Mouse (Mus musculus) gastrocnemius, postnatal 14 days (tissue): ENCODE results near the gene Map4k5. TPM values are rescaled to one million over a fixed set of nuclear protein-coding genes. Genes with fewer than 3 reads are reported as not detected.
A peak's percentile ranks its signal among the peaks of the same experiment; 100 is the strongest.

Experiments used
- DNase-seq: peaks from one replicate; pipeline ENCODE4 v3.0.0; 2021; ENCODE audit warnings: mixed read lengths
- intact Hi-C: fragments of 180-260 bp; cut with DNase I; formaldehyde crosslinking; loops from one replicate; pipeline ENCODE4 v1.15.1; 2025; ENCODE audit warnings: low total_unique reads
- total RNA-seq, 2 experiments: library from RNA; stranded (reverse); gene quantifications; 2 replicates each; pipeline ENCODE4 v1.2.3; 2021

Map4k5 gene
- total RNA-seq, 2 experiments from 2014 or later: 20.3 to 21.3 TPM

DNA sequence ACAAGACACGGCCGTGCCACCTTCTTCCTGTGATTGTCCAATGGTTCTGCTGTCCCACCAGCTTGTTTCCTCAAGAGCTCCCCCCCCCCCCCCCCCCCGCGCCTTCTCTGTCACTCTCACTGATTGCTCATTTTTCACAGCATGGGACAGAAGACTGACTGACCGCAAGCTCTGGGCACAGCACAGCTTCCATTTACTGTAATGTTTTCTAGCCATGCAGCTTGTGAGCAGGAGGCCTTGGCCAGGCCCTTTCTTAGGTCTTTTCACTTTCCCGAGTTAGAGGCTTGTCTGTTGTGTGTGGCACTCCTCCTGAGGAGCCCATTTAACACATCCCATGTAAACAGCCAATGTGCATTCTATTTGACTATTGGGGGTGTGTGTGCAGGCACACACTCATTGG, 89.8 kb downstream of the Map4k5 start:
- no peak for DNase-seq
- intact Hi-C loops: no loop called here

DNA sequence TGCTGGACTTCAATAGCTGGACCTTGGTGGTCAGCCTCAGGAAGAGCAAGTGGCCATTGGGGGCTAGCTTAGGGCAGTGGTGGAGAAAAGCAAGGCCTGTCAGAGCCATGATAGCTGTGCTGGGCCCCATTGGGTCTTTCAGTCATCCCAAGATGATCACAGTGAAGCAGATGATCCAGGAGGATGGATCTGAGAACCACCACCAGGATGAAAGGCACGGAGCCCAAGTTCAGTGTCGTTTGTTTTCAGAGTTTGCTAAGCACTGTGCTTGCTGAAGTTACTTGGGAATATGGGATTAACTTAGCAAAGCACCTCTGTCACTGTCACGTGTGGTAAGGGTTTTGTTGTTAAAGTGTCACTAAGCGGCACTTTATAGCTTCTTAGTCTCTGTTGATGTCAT, 92.4 kb downstream of the Map4k5 start:
- no peak for DNase-seq
- intact Hi-C loops: no loop called here

DNA sequence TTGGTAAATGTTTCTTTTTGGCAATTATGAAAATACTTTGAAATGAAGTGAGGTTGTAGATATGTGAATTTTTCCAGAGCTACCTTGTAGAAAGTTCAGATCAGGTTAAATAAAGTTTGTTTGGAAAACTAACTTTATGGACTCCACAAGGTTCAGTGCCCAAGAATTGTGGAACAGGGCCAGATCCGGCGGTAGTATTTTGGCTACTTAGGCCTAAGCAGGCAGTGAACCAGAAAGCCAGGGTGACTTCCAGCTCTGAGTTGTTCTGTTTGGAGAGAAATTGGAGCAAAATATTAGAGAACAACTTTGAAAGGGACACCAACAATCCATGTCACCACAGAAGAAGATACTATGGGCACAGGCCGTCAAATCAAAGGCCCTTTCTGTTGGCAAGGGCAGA, 96.7 kb downstream of the Map4k5 start:
- intact Hi-C loops: no loop called here

DNA sequence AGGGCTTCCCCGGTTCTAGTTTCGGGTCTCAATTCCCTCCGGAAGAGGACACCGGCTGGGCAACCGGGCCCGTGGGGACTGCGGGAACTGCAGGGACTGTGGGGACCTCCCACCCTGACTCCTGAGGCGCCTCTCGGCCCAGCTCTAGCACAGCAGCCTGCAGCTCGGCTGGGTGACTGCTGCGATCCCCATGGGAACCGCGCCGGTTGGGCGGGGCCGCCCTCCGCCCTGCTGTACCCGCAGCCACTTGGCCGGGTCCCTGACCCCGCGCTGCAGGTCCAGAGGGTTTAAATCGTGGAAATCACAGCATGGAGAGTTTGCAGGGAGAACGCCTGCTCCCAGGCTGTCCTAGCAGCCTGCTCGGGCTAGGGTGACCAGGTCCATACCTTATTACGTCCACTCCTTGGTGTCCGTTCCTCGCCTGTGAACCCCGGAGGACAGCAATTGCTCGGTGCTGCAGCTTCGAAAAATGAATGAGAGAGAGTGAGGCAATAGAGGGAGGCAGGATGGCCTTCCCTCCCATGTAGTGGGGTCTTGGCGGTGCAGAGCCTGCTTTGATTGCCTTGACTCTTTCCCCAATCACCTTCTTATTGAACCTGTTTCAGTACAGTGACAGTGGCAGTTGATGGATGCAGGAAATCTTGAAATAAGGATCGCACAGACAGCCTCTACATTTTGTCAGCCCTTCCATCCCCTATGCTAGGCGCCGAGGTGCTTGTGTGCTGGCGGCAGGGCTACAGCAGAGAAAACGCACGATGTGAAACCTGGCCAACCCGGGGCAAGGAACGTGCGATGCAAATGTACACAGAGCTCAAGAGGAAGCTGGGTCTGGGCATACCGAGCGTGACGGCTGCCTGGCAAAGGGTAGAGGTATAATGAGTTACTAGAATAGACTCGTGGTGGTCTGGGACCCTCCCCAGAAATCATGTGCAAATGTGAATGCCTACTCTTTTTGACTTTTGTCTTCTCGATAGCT, 102.2 kb downstream of the Map4k5 start, which contains the start of gene Cdkl1:
Cdkl1 (minus strand) TSS at position 738 of the 976 bp plus-strand sequence.
- peak; percentile 47 for DNase-seq
- intact Hi-C loops: no loop called here

More for the DNA sequence above, 96.7 kb downstream of the Map4k5 start:
- no peak for DNase-seq

DNA sequence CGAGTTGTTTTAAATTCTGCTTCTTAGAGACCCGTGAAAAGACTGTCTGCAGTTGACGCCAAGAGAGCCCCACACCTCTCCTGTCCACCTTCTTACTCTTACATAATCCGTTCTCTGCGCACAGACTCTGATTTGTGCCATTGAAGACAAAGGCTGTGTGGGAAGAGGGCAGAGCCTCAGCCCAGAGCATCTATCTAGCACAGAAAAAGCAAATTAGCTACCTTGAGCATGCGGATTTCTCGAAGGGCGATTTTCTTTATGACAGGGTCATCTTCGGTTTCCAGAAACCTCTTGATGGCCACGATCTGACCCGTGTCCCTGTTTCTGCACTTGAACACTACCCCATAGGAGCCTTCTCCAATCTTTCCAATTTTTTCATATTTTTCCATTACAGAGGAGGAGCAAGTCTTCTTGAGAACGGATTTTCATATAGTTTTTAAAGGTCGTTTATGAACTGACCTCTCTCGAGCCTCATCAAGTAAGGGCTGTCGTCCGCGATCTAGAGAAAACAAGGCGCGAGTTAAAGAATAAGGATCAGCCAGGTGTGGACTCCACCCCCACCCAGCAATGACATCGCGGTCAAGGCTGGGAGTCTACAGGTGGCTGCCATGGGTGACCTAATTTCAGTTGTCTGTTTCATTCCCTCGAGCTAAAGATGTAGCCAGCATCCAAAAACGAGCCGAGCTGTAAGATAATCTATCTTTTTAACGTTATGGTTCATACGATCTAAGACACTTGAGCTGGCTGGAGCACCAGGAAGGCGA, 103.1 kb downstream of the Map4k5 start:
- intact Hi-C loops: no loop called here
- DNase-seq: no peak

DNA sequence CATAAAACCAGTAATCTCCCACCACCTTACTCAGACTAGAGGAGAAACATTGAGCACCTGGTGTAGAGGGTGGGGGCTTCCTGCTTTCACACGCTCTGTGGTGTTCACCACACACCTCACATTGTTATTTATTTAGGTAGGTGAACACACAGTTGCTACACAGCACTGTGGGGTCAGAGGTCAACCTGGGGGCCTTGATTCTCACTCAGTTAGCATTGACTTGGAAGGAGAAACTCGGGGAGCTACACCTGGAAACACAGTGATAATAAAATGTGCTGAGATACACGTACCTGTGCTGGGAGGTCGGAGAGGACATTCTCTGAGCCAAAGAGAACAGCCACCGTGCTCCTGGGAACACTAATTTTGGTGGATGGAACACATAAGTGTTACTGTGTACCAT, 104.6 kb downstream of the Map4k5 start:
- DNase-seq: no peak
- intact Hi-C loops: no loop called here

DNA sequence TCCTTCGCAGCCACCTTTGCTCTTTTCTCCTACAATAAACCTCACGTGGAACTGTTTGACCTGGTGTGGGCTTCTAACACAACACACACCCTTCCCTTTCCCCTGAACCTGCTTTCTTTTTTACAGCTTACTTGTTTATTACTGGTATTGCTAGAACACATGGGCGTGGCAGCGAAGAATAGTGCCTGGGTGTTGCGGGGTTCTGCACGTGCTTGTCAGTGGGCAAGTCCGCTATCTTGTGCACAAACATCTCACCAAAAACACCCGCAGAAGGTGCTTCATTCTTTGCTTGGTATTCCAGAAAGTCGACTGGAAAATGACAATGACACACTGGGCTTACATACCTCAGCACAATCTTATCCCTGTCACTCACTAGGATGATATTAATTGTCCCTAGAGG, 107.5 kb downstream of the Map4k5 start:
- DNase-seq: no peak
- intact Hi-C loops: no loop called here

DNA sequence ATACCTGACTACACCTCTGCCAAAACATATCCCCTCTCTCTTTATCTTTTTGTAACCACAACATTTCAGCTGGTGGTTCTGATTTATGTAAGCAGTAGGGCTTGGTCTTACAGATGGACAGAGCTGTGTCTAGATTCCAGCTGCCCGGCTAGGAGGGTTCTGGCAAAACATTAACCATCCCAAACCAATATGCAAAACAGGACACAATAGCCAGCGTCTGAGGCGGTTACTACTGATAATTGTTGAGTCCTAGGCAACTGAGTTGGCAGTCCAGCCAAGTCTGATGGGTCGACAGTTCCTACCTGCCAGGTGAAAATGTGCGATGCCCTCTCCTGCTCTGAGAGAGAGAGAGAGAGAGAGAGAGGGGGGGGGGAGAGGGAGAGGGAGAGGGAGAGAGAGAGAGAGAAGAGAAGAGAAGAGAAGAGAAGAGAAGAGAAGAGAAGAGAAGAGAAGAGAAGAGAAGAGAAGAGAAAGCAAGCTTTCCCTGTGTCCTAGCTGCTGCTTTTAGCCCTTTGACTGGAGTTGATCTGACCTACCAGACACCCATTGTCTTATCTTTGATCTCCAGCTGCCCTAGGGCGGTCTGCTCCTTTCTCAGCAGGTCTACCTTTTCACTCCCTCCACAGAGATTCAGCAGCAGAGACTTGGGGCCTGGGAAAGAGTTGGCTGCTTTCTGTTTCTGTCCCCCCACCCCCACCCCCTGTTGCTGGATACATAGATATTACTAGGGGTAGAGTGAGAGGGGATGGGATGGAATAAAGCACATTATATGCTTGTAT, 109.6 kb downstream of the Map4k5 start:
- DNase-seq: no peak
- intact Hi-C loops: no loop called here

DNA sequence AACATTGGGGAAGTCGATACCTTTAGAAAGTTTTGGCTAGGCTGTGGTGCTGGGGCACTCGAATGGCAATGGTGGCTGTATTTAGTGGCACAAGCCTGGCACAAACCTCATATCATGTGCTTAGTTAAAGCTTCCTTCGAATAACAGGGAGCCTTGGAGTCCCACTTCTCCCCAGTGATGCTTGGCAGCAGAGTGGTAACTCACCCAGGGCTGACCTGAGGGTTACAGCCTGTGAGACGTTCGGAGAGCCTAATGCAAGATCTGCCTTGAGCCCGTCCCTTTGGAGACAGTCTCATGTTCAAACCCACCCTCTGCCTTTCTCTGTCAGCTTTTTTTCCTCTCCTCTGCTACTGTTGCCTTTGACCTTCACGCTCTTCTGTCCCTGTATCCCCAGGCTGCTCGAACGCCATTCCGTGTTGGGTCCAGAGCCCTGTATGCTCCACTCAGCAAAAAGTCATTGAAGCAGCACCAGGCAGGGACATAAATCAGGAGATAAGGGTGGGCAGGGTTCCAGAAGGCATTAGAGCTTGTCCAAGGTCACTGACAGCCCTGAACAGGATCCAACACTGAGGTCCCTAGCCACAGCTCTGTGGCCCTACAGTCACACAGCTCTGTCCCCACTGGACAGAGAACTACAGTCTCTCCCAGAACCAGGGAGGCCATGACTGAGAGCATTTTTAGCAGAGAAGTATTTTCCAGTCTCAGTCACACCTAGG, 110.9 kb downstream of the Map4k5 start:
- DNase-seq: no peak
- intact Hi-C loops: no loop called here

DNA sequence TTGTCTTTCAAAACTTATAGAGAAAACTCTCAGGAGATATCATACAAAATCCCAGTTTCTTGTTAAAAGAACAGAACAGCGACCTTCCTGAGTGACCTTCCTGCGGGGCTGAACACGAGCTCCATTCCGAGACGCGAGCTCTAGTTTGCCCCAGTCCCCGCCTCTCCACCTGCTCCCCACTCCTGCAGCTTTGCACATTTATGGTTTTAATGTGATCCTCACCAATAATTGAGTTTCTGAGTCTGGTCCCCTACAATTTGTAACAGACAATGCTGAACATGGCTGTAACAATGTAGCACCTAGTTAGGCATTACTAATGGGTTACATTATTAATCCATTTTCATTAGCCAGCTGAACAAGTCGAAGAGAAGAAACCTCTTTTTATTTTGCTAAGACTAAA, 111.5 kb downstream of the Map4k5 start:
- no peak for DNase-seq
- intact Hi-C loops: no loop called here

DNA sequence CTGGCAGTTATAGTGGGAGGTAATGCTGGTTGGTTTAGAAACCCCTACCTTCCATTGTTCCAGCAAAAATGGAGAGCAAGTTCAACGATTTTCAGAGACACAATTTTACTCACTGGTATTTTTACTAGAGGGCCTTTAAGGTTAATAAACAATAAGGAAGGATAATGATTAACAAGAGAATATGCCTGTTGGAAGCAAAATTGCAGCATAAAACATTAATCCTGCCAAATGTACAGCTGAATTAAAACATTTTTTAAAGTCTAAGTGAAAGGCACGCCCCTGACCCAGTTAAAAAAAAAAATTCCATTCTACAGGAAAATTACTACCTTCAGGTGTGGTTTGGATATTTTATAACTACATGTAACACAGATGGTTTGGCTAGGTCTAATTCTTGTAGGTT, 115.0 kb downstream of the Map4k5 start:
- intact Hi-C loops: no loop called here
- DNase-seq: no peak

DNA sequence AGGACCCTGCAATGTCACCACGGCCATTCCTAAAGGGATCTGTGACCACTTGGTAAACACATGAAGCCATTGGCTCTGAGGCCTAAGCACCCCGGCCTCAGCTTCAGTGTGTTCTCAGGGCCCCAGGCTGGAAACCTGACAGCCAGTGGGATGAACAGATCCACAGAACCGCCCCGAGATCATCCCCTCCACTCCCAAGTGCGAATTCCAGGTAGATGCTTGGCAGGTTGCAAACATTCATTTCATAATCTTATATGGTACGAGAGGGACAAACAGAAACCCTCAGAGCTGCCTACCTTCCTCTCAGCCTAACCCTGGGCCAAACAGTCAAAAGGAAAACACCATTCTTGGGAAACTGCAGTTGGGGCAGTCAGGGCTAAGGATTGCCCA, 115.7 kb downstream of the Map4k5 start:
- no peak for DNase-seq
- intact Hi-C loops: no loop called here

DNA sequence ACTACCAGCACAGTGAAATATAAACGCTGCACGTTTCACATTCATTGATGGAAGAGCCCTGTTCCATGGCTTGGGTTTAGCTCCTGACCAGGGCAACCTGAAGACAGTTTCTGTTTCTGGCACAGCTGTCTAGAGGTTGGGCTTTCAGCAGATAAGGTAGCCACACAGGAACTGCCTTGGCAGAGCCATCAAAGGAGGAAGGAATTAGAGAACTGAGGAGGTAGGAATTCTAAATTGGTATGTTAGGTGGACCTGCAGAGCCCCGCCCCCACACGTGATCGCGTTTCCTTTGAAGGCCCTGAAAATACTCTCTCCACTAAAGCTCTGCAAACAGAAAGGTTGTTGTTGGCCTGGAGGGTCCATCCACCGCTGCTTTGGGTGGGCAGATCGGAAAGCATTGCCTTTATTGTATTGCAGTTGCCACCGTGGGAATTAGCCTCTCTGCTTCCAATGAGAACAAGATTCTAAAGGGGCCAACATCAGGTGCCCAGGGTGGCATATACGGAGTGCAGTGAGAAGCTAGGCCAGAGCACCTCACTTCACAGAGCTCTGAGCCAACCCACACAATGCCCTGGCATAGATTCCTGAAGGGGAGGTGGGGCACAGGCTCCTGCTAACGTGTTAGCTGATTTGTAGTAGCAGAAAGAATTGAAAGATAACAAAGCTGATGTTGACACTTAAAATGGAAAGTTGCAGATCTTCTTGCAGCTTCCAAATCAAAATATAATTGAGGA, 116.2 kb downstream of the Map4k5 start:
- intact Hi-C loops: no loop called here
- no peak for DNase-seq

DNA sequence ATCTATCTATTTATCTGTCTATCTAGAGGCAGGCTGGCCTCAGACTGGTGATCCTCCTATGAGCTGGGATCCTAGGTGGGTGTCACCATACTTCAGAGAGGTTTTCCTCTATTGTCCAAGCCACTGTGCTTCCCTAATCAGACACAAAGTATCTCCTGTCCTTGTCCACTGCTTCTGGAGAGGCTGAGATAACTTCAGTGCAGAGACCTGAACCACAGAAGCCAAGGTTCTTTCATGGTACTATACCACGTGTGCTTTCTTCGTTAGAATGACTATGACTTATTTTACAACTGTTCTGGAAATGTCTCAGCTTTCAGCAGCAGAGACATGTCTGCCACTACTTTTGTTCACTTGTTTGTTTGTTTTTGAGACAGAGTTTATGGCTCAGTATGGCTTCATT, 124.2 kb downstream of the Map4k5 start:
- no peak for DNase-seq
- intact Hi-C loops: no loop called here

DNA sequence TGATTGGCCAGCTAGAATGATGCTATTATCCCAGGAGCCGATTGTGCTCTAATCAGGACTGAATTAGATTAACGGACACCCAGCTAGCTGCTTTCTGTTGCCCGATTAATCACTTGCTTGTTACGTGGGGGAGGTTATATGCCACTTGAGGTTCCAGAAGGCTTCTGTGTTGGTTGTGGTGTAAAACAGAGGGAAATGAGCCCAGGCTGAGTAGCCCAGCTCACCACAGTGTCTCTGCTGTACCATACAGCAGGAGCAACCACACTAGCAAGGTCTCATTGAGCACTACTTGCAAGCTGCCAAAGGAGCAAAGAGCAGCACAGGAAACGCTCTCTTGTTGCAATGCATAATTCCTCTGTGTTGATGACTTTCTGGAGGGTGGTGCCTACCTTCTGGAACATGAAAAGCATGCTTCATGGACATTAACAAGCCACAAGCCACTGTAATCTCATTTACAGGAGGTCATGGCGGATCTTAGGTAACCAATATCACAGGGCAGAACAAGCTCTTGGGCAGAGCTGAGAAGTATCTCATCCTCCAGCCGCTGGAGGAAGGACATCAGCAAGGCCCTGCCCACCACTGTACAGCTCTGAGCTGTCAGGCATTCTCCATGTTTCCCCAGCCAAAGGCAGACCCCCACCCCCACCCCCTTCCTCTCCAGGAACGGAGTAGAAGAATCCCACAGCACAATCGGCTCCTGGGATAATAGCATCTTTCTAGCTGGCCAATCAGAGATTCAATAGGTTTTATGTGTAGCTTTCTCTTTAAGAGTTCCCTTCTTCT, 125.3 kb downstream of the Map4k5 start:
- intact Hi-C loops: no loop called here
- DNase-seq: no peak

DNA sequence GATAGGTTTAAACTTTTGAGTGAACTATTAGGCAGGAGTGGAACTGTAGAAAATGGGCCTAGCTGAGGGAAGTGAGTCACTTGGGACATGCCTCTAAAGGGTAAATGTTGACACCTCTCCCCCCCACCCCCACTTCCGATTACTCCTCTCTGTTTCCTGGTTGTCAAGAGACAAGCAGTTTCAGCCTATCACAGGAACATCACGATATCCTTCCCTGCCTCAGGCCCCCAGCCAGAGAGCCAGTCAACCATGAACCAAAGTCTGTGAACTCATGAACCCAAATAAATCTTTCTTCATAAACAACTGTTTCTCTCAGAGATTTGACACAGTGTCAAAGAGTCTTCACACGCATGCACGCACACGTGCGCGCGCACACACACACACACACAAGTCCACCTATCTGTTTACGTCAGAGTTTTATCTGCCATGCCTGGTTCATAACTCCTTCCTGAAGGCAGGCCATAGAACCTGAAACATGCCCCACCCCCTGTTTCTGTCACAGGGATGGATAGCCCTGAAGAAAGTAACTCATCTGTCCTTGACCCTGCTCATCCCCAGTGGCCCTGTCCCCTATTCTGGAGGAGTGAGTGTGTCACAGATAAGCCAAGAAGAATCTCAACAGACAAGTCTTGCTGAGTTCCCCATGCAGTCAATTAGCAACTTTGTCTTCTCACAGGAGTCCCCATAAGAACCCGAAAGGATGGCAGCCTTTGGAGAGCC, 126.7 kb downstream of the Map4k5 start:
- no peak for DNase-seq
- intact Hi-C loops: no loop called here

DNA sequence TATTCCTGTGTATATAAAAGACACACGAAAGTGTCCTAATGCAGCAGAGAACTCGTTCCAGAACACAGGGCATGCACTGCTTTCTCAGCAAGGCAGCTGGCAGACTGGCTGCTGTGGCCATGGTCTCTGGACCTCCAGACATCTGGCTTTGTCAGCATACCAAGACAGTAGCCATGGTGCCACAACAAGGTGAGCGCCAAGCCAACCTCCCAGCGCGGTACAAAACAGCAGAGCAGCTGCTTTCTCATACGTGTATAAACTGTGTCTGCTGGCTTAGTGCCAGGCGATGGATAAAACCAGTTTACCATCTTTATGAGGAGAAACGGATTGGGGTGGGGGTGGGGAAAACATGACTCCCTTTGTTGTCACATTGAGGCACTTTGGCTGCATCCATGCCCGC, 127.5 kb downstream of the Map4k5 start:
- no peak for DNase-seq

More for the DNA sequence above, 127.5 kb downstream of the Map4k5 start:
- intact Hi-C loops: no loop called here
